Mouse (Mus musculus) neutrophil, adult 83 days (primary cell): ENCODE data around the gene Timm22. TPM values are rescaled to one million over a fixed set of nuclear protein-coding genes. Genes with fewer than 3 reads are reported as not detected.

Experiments used
- total RNA-seq, 2 experiments: library from RNA; stranded (reverse); gene quantifications; one replicate each; pipeline ENCODE4 v1.2.4; 2023

The Timm22 gene
- 10 to 100 TPM; 10.0 to 12.2 TPM for total RNA-seq

DNA sequence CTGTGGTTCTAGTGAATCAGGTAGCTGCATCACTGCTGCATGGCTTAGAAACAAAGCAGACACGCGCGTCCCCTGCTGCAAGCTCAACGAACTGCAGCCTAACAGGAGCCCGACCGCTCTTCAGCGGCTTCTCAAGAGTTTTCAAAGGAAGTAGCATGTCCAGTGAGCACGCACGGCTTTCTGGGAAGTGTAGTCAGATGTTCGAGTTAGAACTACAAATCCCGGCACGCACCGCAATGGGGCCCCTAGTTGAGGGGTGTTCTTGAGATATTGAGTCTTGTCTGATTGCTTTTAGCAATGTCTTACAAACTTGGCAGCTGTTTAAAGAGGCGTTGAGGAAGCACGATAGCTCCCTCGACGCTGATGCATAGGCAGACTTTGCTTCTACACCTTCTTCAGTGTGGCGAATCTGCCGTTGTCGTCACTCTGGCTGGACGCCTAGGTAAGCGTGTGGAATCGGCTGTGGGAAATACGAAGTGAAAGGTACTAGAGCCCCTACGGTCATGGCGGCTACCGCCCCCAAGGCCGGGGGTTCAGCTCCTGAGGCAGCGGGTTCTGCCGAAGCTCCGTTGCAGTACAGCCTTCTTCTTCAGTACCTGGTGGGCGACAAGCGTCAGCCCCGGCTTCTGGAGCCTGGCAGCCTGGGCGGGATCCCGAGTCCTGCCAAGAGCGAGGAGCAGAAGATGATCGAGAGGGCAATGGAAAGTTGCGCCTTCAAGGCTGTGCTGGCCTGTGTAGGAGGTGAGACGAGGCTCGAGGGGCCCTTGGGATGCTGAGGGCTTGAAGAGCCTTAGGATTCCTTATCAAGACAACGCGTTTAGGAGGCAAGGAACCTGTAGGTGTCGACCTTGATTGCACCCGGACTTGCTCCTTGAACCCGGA is at the start of gene Timm22:
Gene Timm22 (plus strand): TSS at position 251 of the 882 bp plus-strand sequence.

DNA sequence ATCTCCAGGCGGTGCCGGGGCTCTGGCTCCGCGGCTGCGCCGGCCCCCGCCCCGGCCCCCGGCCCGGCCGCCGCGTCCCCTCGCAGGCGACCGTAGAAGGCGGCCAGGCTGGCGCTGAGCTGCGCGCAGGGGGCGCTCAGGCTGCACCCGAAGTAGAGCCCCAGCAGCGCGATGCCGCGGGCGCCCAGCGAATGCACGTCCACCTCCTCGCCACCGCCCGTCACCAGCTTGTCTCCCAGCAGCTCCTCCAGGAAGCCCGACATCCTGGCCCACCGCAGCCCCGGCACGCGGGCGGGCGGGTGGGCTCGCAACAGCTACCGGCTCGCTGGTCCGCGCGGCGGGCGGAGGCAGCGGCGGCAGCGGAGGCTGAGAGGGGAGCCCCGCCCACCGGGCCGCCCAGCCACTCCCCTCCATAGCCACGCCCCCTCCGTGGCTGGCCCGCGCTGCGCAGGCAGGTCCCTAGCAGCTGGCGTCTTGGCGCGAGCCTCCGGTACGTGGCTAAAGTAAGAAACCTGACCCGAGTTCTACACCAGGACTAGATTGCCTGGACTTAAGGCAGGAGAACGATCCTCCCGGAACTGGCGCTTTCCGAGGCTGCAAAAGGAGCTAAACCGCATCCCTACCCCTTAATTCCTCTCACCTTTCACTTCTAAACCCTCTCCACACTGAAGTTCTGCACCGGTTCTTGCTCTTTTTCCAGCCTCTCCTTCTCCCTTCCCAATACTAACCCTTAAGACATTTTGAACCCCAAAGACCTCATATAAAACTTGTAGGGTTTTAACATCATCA is 7.8 kb upstream of the Timm22 start, which contains the start of gene Nxn:
Gene Nxn (minus strand): TSS at position 343 of the 789 bp plus-strand sequence.

Other genes starting within 250 kb of the Timm22 start
- gene Vps53, start 227.3 kb upstream of the Timm22 start, total RNA-seq: 10 to 100 TPM; 34.8 to 36.5 TPM
- 1 to 10 TPM; 1.8 to 2.7 TPM for gene Fam57a, start 227.3 kb upstream of the Timm22 start, total RNA-seq
- not detected for gene Dbil5, start 189.3 kb upstream of the Timm22 start, total RNA-seq
- gene Gemin4, start 189.3 kb upstream of the Timm22 start, total RNA-seq: 1 to 10 TPM; 2.1 to 2.5 TPM
- 1 to 10 TPM; 3.7 to 3.8 TPM for gene Mrm3, start 163.2 kb upstream of the Timm22 start, total RNA-seq
- 10 to 100 TPM; 25.1 to 27.9 TPM for gene Glod4, start 163.2 kb upstream of the Timm22 start, total RNA-seq
- 10 to 100 TPM; 19.8 to 20.4 TPM for gene Nxn, start 7.8 kb upstream of the Timm22 start, total RNA-seq
- 100 to 1,000 TPM in 1 of 2 experiments, 10 to 100 TPM in 1; 98.6 to 116 TPM for gene Abr, start 215.4 kb downstream of the Timm22 start, total RNA-seq